Mouse (Mus musculus): ENCODE measurements at regions not wholly inside any gene's neighbourhood (a gene's known extent, or its start where the extent isn't known, plus 50 kb on each side); places are given as distances from the start of the nearest gene placed in this dataset.

DNA sequence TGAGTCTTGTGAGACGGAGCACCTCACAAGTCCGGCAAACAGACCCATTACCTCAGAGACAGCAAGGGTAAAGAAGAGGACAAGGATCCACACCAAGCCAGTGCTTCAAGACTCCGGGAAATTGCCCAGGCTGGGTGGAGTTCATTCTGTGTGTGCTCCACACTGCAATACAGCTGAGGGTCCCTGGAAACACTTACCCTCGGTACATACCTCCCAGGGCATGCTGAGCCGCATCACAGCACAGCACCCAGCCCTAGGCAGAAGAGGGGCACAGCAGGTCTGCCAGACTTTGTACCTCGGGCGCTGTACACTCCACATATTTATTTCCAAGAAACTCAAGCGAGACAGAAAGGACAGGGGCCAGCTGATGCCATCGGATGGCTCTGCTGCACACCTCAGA, 54.5 kb upstream of the Cmc1 start:
- no peak overlapping the region for H3K4me2 ChIP-seq
- no peaks in the 10 kb centered on the region for H3K9me3 ChIP-seq (replicated peaks)
- H3K27me3 ChIP-seq, result no peaks in the 10 kb centered on the region
- no peaks in the 10 kb centered on the region for H3K36me3 ChIP-seq (replicated peaks)
- no peak for ATAC-seq (ENCODE audit: insufficient read depth)
- H3K4me1 ChIP-seq (replicated peaks), result no peaks in the 10 kb centered on the region
- no peak overlapping the region for H3K27ac ChIP-seq (replicated peaks)
- no peak overlapping the region for H3K4me3 ChIP-seq (replicated peaks)
- H3K9ac ChIP-seq, result no peak overlapping the region
- 57% methylated on average over 9 of the region's 9 CpGs for WGBS (ENCODE audit: insufficient replicate concordance)

DNA sequence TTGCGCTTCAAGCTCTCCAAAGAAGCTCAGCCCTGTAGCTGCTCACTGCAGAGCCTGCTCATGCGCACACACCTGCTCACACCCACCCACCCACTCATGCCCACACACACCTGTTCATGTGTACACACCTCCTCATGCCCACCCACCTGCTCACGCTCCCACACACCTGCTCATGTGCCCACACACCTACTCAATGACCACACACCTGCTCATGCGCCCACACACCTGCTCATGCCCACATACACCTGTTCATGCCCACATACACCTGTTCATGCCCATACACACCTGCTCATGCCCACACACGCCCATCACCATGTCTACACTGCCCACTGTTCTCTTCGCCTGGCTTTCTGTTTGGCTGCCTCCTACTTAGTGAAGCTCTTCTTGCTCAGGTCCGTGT, 56.5 kb upstream of the Cmc1 start:
- no peak overlapping the region for H3K27ac ChIP-seq (replicated peaks)
- 65% methylated on average over 7 of the region's 7 CpGs for WGBS (ENCODE audit: insufficient replicate concordance)
- no peaks in the 10 kb centered on the region for H3K4me1 ChIP-seq (replicated peaks)
- no peaks in the 10 kb centered on the region for H3K27me3 ChIP-seq
- H3K9me3 ChIP-seq (replicated peaks), result no peaks in the 10 kb centered on the region
- H3K36me3 ChIP-seq (replicated peaks), result no peaks in the 10 kb centered on the region
- no peak for ATAC-seq (ENCODE audit: insufficient read depth)
- no peak overlapping the region for H3K4me3 ChIP-seq (replicated peaks)
- H3K9ac ChIP-seq, result no peak overlapping the region
- no peak overlapping the region for H3K4me2 ChIP-seq

DNA sequence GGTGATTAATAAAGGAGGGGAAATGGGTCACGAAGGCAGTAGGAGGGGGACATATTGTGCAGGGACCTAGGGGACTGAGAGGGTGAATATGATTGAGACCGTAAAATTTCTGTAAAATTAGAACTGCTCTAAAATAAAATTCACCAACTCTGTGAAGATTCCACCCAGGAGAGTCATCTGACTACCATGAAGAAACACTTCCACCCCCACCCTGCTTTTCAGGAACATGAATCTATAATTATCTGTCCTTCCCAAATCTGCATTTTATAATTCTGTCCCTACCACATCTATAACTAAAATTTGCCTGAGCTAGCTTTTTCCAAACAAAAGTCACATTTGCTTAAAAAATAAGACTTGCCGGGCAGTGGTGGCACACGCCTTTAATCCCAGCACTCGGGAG, 69.7 kb upstream of the Cmc1 start:
- Histone ChIP-seq H3K36me3 (replicated peaks) (no peaks in the 10 kb centered on the region), H3K27ac (replicated peaks) (no peak overlapping the region), H3K4me3 (replicated peaks) (no peak overlapping the region), H3K27me3 (no peaks in the 10 kb centered on the region), H3K4me2 (no peak overlapping the region), H3K9me3 (replicated peaks) (no peaks in the 10 kb centered on the region), H3K4me1 (replicated peaks) (no peaks in the 10 kb centered on the region), H3K9ac (no peak overlapping the region)
- 80% methylated on average over 5 of the region's 5 CpGs for WGBS (ENCODE audit: insufficient replicate concordance)
- ATAC-seq (ENCODE audit: insufficient read depth), result no peak

GRCm38 (mm10) chr9:118221186-118221585, 71.2 kb upstream of the Cmc1 start:
- no peak overlapping the region for H3K4me3 ChIP-seq (replicated peaks)
- no peak overlapping the region for H3K27ac ChIP-seq (replicated peaks)
- no peak for ATAC-seq (ENCODE audit: insufficient read depth)
- no peaks in the 10 kb centered on the region for H3K9me3 ChIP-seq (replicated peaks)
- no peaks in the 10 kb centered on the region for H3K27me3 ChIP-seq
- no peaks in the 10 kb centered on the region for H3K4me1 ChIP-seq (replicated peaks)
- 73% methylated on average over 14 of the region's 14 CpGs for WGBS (ENCODE audit: insufficient replicate concordance)
- no peaks in the 10 kb centered on the region for H3K36me3 ChIP-seq (replicated peaks)
- no peak overlapping the region for H3K4me2 ChIP-seq
- no peak overlapping the region for H3K9ac ChIP-seq

DNA sequence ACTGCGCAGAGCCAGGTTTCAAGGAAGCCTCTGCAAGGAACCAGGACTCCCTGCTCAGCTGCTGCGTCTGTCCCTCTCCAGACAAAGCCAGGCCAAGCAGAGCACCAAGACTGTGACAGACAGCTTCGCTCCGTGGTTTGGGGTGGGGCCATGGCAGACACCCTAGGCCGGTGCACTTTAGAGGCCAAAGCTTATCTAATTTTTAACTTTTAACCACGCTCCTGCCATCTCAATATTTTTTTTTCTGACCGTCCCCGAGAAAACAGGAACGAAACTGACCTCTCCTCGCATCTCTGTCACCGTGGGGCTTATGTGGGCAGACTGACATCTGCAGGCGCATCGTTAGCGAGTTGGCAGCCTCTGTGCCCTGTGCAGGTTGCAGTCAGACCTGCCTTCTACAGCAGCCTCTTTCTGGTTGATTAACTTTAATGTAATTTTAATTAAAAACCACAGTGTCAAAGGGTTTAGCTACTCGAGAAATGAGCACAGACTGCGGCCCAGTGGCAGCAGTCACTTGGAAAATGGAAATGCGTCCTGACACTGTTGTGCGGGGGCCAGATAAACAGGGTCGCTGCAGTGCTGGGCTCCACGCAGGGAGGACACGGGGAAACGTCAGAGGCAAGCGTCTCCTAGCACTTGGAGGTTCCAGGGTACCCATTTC, 77.6 kb upstream of the Cmc1 start:
- no peak overlapping the region for H3K4me2 ChIP-seq
- H3K27me3 ChIP-seq, result no peaks in the 10 kb centered on the region
- 30% methylated on average over 23 of the region's 23 CpGs for WGBS (ENCODE audit: insufficient replicate concordance)
- no peak for ATAC-seq (ENCODE audit: insufficient read depth)
- H3K9ac ChIP-seq, result no peak overlapping the region
- no peaks in the 10 kb centered on the region for H3K4me1 ChIP-seq (replicated peaks)
- H3K4me3 ChIP-seq (replicated peaks), result no peak overlapping the region
- H3K36me3 ChIP-seq (replicated peaks), result no peaks in the 10 kb centered on the region
- H3K27ac ChIP-seq (replicated peaks), result no peak overlapping the region
- no peaks in the 10 kb centered on the region for H3K9me3 ChIP-seq (replicated peaks)

DNA sequence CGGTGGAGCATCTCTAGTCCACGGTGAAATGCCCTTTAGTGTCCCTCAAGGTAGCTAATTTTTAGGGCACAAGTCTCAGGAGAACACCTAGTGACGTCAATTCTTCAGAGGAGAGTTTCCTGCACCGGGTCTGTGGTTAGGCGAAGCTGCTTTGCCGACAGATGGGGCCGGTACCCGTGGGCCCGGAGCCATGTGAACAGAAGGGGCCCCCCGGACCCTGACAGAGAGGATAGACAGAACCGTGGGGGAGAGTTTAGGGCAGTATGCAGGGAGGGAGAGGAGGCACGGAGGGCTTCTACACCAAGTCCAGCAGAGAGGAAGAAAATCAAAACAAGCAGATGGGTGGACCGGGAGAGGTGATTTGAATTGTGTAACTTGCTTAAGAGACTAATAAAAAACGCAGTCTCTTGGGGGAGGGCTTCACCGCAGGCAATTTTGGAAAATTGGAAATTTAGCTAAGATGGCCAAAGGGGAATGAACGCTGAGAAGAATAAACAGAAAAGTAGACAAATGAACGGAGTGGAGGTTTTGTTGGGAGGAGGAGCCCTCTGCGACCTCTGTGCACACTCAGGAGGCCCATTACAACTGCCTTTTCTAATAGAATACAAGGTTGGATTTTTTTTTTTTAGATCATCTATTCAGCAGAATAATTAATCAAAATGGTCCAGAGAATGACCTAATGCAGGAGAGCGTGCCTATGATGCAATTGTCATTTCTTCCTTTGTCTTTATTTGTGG, 78.9 kb upstream of the Cmc1 start:
- 58% methylated on average over 19 of the region's 19 CpGs for WGBS (ENCODE audit: insufficient replicate concordance)
- Histone ChIP-seq H3K9ac (no peak overlapping the region), H3K4me1 (replicated peaks) (no peaks in the 10 kb centered on the region), H3K36me3 (replicated peaks) (no peaks in the 10 kb centered on the region), H3K27me3 (no peaks in the 10 kb centered on the region), H3K4me2 (no peak overlapping the region), H3K9me3 (replicated peaks) (no peaks in the 10 kb centered on the region), H3K27ac (replicated peaks) (no peak overlapping the region), H3K4me3 (replicated peaks) (no peak overlapping the region)
- ATAC-seq (ENCODE audit: insufficient read depth), result no peak

- ATAC-seq (ENCODE audit: insufficient read depth), result no peak
- Histone ChIP-seq H3K9me3 (replicated peaks) (no peaks in the 10 kb centered on the region), H3K27ac (replicated peaks) (no peak overlapping the region), H3K36me3 (replicated peaks) (no peaks in the 10 kb centered on the region), H3K9ac (no peak overlapping the region), H3K4me3 (replicated peaks) (no peak overlapping the region), H3K27me3 (no peaks in the 10 kb centered on the region), H3K4me2 (no peak overlapping the region), H3K4me1 (replicated peaks) (no peaks in the 10 kb centered on the region)
- 56% methylated on average over 4 of the region's 4 CpGs for WGBS (ENCODE audit: insufficient replicate concordance)
Measured at GRCm38 (mm10) chr9:118240711-118241110, 90.7 kb upstream of the Cmc1 start.

DNA sequence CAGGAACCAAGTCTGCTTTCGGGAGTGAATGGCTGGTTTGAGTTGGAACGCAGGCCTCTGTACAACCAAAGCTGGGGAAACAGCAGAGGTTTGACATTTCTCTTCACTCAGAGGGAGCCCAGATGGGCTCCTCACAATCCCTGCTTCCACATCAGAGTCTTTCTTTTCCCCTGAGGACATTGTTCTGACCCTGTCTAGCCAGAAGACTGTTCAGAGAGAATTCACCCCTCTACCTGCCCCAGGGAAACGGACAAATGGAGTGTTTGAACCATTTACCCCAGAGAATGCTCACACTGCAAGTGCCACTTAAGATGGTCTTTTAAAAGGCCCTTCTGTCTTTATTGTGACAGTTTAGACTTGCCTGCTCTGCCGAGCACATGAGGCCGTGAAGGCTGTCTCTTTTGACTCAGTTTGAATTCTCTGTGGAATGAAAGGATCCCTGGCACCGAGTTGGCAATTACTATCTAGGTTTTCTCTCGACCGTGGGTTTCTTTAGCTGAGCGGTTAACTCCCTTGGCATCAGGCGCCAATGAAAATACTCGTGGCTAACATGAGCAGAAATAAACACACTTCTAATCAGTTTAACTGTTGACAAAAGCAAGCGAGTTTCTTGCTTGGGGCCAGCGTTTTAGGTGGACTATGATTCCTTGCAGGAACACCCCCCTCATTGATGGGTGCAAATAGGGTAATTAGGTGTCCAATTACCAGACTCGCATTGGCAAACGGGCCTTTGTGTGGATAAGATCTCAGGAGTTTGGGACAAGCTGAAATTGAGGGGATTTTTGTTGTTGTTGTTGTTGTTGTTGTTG, 97.0 kb upstream of the Cmc1 start:
- Histone ChIP-seq H3K4me2 (no peak overlapping the region), H3K4me1 (replicated peaks) (no peaks in the 10 kb centered on the region), H3K27ac (replicated peaks) (no peak overlapping the region), H3K36me3 (replicated peaks) (no peaks in the 10 kb centered on the region), H3K4me3 (replicated peaks) (no peak overlapping the region), H3K27me3 (no peaks in the 10 kb centered on the region), H3K9ac (no peak overlapping the region), H3K9me3 (replicated peaks) (no peaks in the 10 kb centered on the region)
- ATAC-seq (ENCODE audit: insufficient read depth), result no peak
- 43% methylated on average over 15 of the region's 15 CpGs for WGBS (ENCODE audit: insufficient replicate concordance)

- Histone ChIP-seq H3K9me3 (replicated peaks) (no peaks in the 10 kb centered on the region), H3K4me3 (replicated peaks) (no peak overlapping the region), H3K4me2 (no peak overlapping the region), H3K27ac (replicated peaks) (no peak overlapping the region), H3K4me1 (replicated peaks) (no peaks in the 10 kb centered on the region), H3K27me3 (no peaks in the 10 kb centered on the region), H3K36me3 (replicated peaks) (no peaks in the 10 kb centered on the region), H3K9ac (no peak overlapping the region)
- ATAC-seq (ENCODE audit: insufficient read depth), result no peak
Measured at GRCm38 (mm10) chr9:118253829-118254228, 103.9 kb upstream of the Cmc1 start.

GRCm38 (mm10) chr9:118255200-118255733, 105.3 kb upstream of the Cmc1 start:
- Histone ChIP-seq H3K4me3 (replicated peaks) (no peak overlapping the region), H3K9ac (no peak overlapping the region), H3K27me3 (no peaks in the 10 kb centered on the region), H3K36me3 (replicated peaks) (no peaks in the 10 kb centered on the region), H3K4me1 (replicated peaks) (no peaks in the 10 kb centered on the region), H3K9me3 (replicated peaks) (no peaks in the 10 kb centered on the region), H3K4me2 (no peak overlapping the region), H3K27ac (replicated peaks) (no peak overlapping the region)
- 43% methylated on average over 9 of the region's 9 CpGs for WGBS (ENCODE audit: insufficient replicate concordance)
- no peak for ATAC-seq (ENCODE audit: insufficient read depth)

DNA sequence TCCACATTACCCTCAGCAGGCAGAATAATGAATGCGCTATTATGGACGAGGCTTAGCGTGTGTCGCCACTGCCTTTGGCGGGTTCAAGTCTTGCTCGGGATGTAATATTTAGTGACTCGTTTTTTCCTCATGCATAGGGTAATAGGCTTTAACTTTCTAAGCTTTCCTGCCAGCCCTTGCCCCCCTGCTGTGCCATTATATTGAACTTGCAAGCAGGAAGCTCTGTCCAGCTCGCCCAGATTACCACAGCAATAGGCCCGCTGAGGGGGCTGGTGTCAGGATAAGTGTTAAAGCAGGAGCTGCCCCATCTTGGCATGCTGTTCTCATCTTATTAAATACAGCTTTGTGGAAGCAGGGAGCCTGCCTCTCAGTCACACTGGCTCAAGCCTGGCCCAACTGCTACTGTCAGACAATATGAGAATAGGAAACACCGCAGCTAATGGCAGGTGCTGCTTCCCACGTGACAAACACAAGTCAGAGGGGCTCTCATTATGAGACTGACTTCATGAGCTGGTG, 105.8 kb upstream of the Cmc1 start:
- 38% methylated on average over 11 of the region's 11 CpGs for WGBS (ENCODE audit: insufficient replicate concordance)
- Histone ChIP-seq H3K4me2 (no peak overlapping the region), H3K27ac (replicated peaks) (no peak overlapping the region), H3K9me3 (replicated peaks) (no peaks in the 10 kb centered on the region), H3K4me1 (replicated peaks) (no peaks in the 10 kb centered on the region), H3K4me3 (replicated peaks) (no peak overlapping the region), H3K9ac (no peak overlapping the region), H3K36me3 (replicated peaks) (no peaks in the 10 kb centered on the region), H3K27me3 (no peaks in the 10 kb centered on the region)
- no peak for ATAC-seq (ENCODE audit: insufficient read depth)

All from liver, embryonic 15.5 days (tissue).